Comparison of ENCODE assay signal across 9 mouse cellular contexts in the genomic region with DNA sequence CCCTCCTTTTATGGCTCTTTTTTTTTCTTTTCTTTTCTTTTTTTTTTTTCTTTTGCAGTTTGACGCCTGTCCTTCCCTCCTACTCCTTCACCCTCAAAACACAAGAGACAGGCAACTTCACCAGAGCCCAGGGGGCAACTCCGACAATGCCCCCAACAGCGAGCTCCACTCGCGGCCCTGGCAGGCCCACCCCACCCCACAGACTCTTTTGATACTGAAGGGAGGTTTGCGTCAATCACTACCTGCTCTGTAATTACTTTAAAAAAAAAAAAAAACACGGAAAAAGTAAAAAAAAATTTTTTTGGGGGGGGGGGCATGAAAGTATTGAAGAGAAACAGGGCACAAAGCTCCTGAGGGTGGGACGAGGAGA. TPM values are rescaled to one million over a fixed set of nuclear protein-coding genes. Genes with fewer than 3 reads are reported as not detected.
DNase-seq lines count a peak whose midpoint lies in the region; ATAC-seq lines count a peak whose summit lies in the region.
"Had no signal": no experiment of that assay in that cellular context is flagged by ENCODE, and none has a peak within 500 bp of the region (broad histone marks: within the 10 kb centered on the region; RNA-seq: fewer than 3 reads in every experiment).

No protein-coding gene starts in this region.

- H3K9ac ChIP-seq in hindbrain, embryonic 16.5 days (ENCODE audit: low read depth, low read length) = no peak overlapping the region
- 0 out of 2 replicates have a peak overlapping the region, but pooled peaks have one; percentile 26 for H3K9ac ChIP-seq in neural tube, embryonic 12.5 days
- no peak overlapping the region for H3K9ac ChIP-seq in intestine, embryonic 15.5 days
- no peak overlapping the region for H3K9ac ChIP-seq in neural tube, embryonic 15.5 days (replicated peaks)
- H3K9ac ChIP-seq: hindbrain, embryonic 12.5 days had no signal

- peaks cover 59% of the 10 kb centered on the region for H3K27me3 ChIP-seq in hindbrain, embryonic 10.5 days (ENCODE audit: insufficient read depth, poor library complexity, severe bottlenecking)
- no peaks in the 10 kb centered on the region for H3K27me3 ChIP-seq in hindbrain, embryonic 16.5 days (replicated peaks; ENCODE audit: control insufficient read depth, insufficient read depth, low read length)
- H3K27me3 ChIP-seq in neural tube, embryonic 12.5 days (replicated peaks) = peaks cover 47% of the 10 kb centered on the region
- H3K27me3 ChIP-seq in intestine, embryonic 15.5 days (replicated peaks) = peaks cover 57% of the 10 kb centered on the region
- no peaks in the 10 kb centered on the region; the same call in 1 of the 2 replicates for H3K27me3 ChIP-seq in neural tube, embryonic 15.5 days (replicated peaks)

- DNase-seq in hindbrain, embryonic 10.5 days (ENCODE audit: low spot score) = no peak
- no peak for DNase-seq in neural tube, embryonic 10.5 days (ENCODE audit: extremely low spot score, low spot score)
- DNase-seq in gastrocnemius, postnatal 10 days = no peak

- H3K4me3 ChIP-seq in hindbrain, embryonic 10.5 days = peak overlapping the region; percentile 38; the same call in 1 of the 2 replicates
- H3K4me3 ChIP-seq in hindbrain, embryonic 16.5 days (ENCODE audit: low read length) = no peak overlapping the region
- no peak overlapping the region for H3K4me3 ChIP-seq in neural tube, embryonic 12.5 days
- H3K4me3 ChIP-seq in intestine, embryonic 15.5 days (replicated peaks) = no peak overlapping the region
- no peak overlapping the region for H3K4me3 ChIP-seq in neural tube, embryonic 15.5 days (replicated peaks)

- no peaks in the 10 kb centered on the region for H3K9me3 ChIP-seq in hindbrain, embryonic 10.5 days
- H3K9me3 ChIP-seq in hindbrain, embryonic 16.5 days (ENCODE audit: control insufficient read depth, low read length) = no peaks in the 10 kb centered on the region
- H3K9me3 ChIP-seq in neural tube, embryonic 12.5 days = peaks cover 2% of the 10 kb centered on the region; the same call in 1 of the 2 replicates
- no peaks in the 10 kb centered on the region for H3K9me3 ChIP-seq in intestine, embryonic 15.5 days
- no peaks in the 10 kb centered on the region for H3K9me3 ChIP-seq in neural tube, embryonic 15.5 days (replicated peaks)
- H3K9me3 ChIP-seq: hindbrain, embryonic 12.5 days had no signal

- no peak overlapping the region for H3K4me2 ChIP-seq in hindbrain, embryonic 16.5 days (ENCODE audit: low read length)
- no peak overlapping the region for H3K4me2 ChIP-seq in neural tube, embryonic 12.5 days (replicated peaks)
- peak overlapping the region; percentile 49; the same call in 1 of the 2 replicates for H3K4me2 ChIP-seq in intestine, embryonic 15.5 days (replicated peaks)
- no peak overlapping the region for H3K4me2 ChIP-seq in neural tube, embryonic 15.5 days

- H3K27ac ChIP-seq in hindbrain, embryonic 10.5 days = no peak overlapping the region
- H3K27ac ChIP-seq in hindbrain, embryonic 16.5 days (ENCODE audit: low read depth, low read length) = no peak overlapping the region; the same call in 1 of the 2 replicates
- no peak overlapping the region for H3K27ac ChIP-seq in neural tube, embryonic 12.5 days
- H3K27ac ChIP-seq in intestine, embryonic 15.5 days = no peak overlapping the region
- H3K27ac ChIP-seq in neural tube, embryonic 15.5 days (replicated peaks) = peak overlapping the region; percentile 91

- peaks cover 56% of the 10 kb centered on the region for H3K4me1 ChIP-seq in hindbrain, embryonic 10.5 days (replicated peaks)
- H3K4me1 ChIP-seq in hindbrain, embryonic 16.5 days (ENCODE audit: control insufficient read depth, insufficient read depth, low read depth, low read length) = peaks cover 32% of the 10 kb centered on the region
- H3K4me1 ChIP-seq in neural tube, embryonic 12.5 days = peaks cover 32% of the 10 kb centered on the region
- H3K4me1 ChIP-seq in intestine, embryonic 15.5 days (replicated peaks) = peaks cover 12% of the 10 kb centered on the region
- H3K4me1 ChIP-seq in neural tube, embryonic 15.5 days = peaks cover 44% of the 10 kb centered on the region

- 36% methylated on average over 8 of the region's 8 CpGs for WGBS in hindbrain, embryonic 10.5 days
- 43% methylated on average over 8 of the region's 8 CpGs for WGBS in hindbrain, embryonic 16.5 days
- 32% methylated on average over 8 of the region's 8 CpGs for WGBS in neural tube, embryonic 12.5 days
- 22% methylated on average over 8 of the region's 8 CpGs for WGBS in intestine, embryonic 15.5 days
- WGBS in neural tube, embryonic 15.5 days = 38% methylated on average over 8 of the region's 8 CpGs

- no peak for ATAC-seq in hindbrain, embryonic 16.5 days
- no peak for ATAC-seq in neural tube, embryonic 12.5 days (ENCODE audit: low FRiP score, low read depth)
- no peak for ATAC-seq in intestine, embryonic 15.5 days
- ATAC-seq in neural tube, embryonic 15.5 days (ENCODE audit: low FRiP score) = no peak

- peaks cover 62% of the 10 kb centered on the region for H3K36me3 ChIP-seq in hindbrain, embryonic 10.5 days
- peaks cover 28% of the 10 kb centered on the region for H3K36me3 ChIP-seq in hindbrain, embryonic 16.5 days (ENCODE audit: control insufficient read depth, insufficient read depth, low read length)
- H3K36me3 ChIP-seq in neural tube, embryonic 12.5 days = peaks cover 50% of the 10 kb centered on the region
- no peaks in the 10 kb centered on the region for H3K36me3 ChIP-seq in intestine, embryonic 15.5 days
- peaks cover 57% of the 10 kb centered on the region for H3K36me3 ChIP-seq in neural tube, embryonic 15.5 days

RNA-seq across cellular contexts. Expression of a gene that starts 2.1 kb away (rescaled TPM):
- polyA plus RNA-seq in hindbrain, embryonic 10.5 days (2016; fragmentation: Nextera tagmentation; extraction: Ambion mirVana) = 0.78 and 1.8 TPM in 2 replicates
- polyA plus RNA-seq in hindbrain, embryonic 16.5 days (2015; fragmentation: Nextera tagmentation; extraction: Ambion mirVana) = 3.1 and 3.9 TPM in 2 replicates
- polyA plus RNA-seq in neural tube, embryonic 12.5 days (2016; fragmentation: Nextera tagmentation; extraction: Ambion mirVana) = 1.3 and 3.8 TPM in 2 replicates
- polyA plus RNA-seq in intestine, embryonic 15.5 days (2015; fragmentation: Nextera tagmentation; extraction: Ambion mirVana) = 0.70 and 1.2 TPM in 2 replicates
- polyA plus RNA-seq in neural tube, embryonic 15.5 days (2015; fragmentation: Nextera tagmentation; extraction: Ambion mirVana) = 2.2 and 4.2 TPM in 2 replicates
- not detected for total RNA-seq in gastrocnemius, postnatal 10 days (2021)
- total RNA-seq: gastrocnemius, postnatal 14 days had no signal

RNA-seq across cellular contexts. Expression of a gene that starts 4.7 kb away (rescaled TPM):
- polyA plus RNA-seq in hindbrain, embryonic 10.5 days (2016; fragmentation: Nextera tagmentation; extraction: Ambion mirVana) = 86.2 and 89.2 TPM in 2 replicates
- polyA plus RNA-seq in hindbrain, embryonic 16.5 days (2015; fragmentation: Nextera tagmentation; extraction: Ambion mirVana) = 42.5 and 46.2 TPM in 2 replicates
- 61.5 and 61.7 TPM in 2 replicates for polyA plus RNA-seq in neural tube, embryonic 12.5 days (2016; fragmentation: Nextera tagmentation; extraction: Ambion mirVana)
- polyA plus RNA-seq in intestine, embryonic 15.5 days (2015; fragmentation: Nextera tagmentation; extraction: Ambion mirVana) = 76.0 and 87.3 TPM in 2 replicates
- 45.2 and 51.0 TPM in 2 replicates for polyA plus RNA-seq in neural tube, embryonic 15.5 days (2015; fragmentation: Nextera tagmentation; extraction: Ambion mirVana)
- total RNA-seq in gastrocnemius, postnatal 10 days (2021) = 10 to 100 TPM; 61.5 to 68.3 TPM

RNA-seq across cellular contexts. Expression of a gene that starts 33.3 kb away (rescaled TPM):
- polyA plus RNA-seq in hindbrain, embryonic 10.5 days (2016; fragmentation: Nextera tagmentation; extraction: Ambion mirVana) = 102 and 122 TPM in 2 replicates
- polyA plus RNA-seq in hindbrain, embryonic 16.5 days (2015; fragmentation: Nextera tagmentation; extraction: Ambion mirVana) = 145 and 150 TPM in 2 replicates
- 135 and 136 TPM in 2 replicates for polyA plus RNA-seq in neural tube, embryonic 12.5 days (2016; fragmentation: Nextera tagmentation; extraction: Ambion mirVana)
- polyA plus RNA-seq in intestine, embryonic 15.5 days (2015; fragmentation: Nextera tagmentation; extraction: Ambion mirVana) = 97.0 and 102 TPM in 2 replicates
- 144 and 157 TPM in 2 replicates for polyA plus RNA-seq in neural tube, embryonic 15.5 days (2015; fragmentation: Nextera tagmentation; extraction: Ambion mirVana)
- 10 to 100 TPM; 50.8 to 52.6 TPM for total RNA-seq in gastrocnemius, postnatal 10 days (2021)

RNA-seq across cellular contexts. Expression of a gene that starts 33.3 kb away (rescaled TPM):
- polyA plus RNA-seq in hindbrain, embryonic 10.5 days (2016; fragmentation: Nextera tagmentation; extraction: Ambion mirVana) = 17.1 and 20.5 TPM in 2 replicates
- 20.4 and 23.7 TPM in 2 replicates for polyA plus RNA-seq in hindbrain, embryonic 16.5 days (2015; fragmentation: Nextera tagmentation; extraction: Ambion mirVana)
- polyA plus RNA-seq in neural tube, embryonic 12.5 days (2016; fragmentation: Nextera tagmentation; extraction: Ambion mirVana) = 26.3 and 28.1 TPM in 2 replicates
- polyA plus RNA-seq in intestine, embryonic 15.5 days (2015; fragmentation: Nextera tagmentation; extraction: Ambion mirVana) = 6.5 and 9.2 TPM in 2 replicates
- polyA plus RNA-seq in neural tube, embryonic 15.5 days (2015; fragmentation: Nextera tagmentation; extraction: Ambion mirVana) = 22.6 and 23.2 TPM in 2 replicates
- 1 to 10 TPM; 4.3 to 5.7 TPM for total RNA-seq in gastrocnemius, postnatal 10 days (2021)

RNA-seq across cellular contexts. Expression of a gene that starts 34.2 kb away (rescaled TPM):
- 1.7 and 4.4 TPM in 2 replicates for polyA plus RNA-seq in hindbrain, embryonic 10.5 days (2016; fragmentation: Nextera tagmentation; extraction: Ambion mirVana)
- 12.4 and 12.6 TPM in 2 replicates for polyA plus RNA-seq in hindbrain, embryonic 16.5 days (2015; fragmentation: Nextera tagmentation; extraction: Ambion mirVana)
- polyA plus RNA-seq in neural tube, embryonic 12.5 days (2016; fragmentation: Nextera tagmentation; extraction: Ambion mirVana) = 10.4 and 12.6 TPM in 2 replicates
- polyA plus RNA-seq in intestine, embryonic 15.5 days (2015; fragmentation: Nextera tagmentation; extraction: Ambion mirVana) = 0.82 and 0.86 TPM in 2 replicates
- 11.0 and 14.9 TPM in 2 replicates for polyA plus RNA-seq in neural tube, embryonic 15.5 days (2015; fragmentation: Nextera tagmentation; extraction: Ambion mirVana)
- total RNA-seq in gastrocnemius, postnatal 10 days (2021) = 1 to 10 TPM; 1.9 to 2.5 TPM
